Mouse (Mus musculus): ENCODE results near the gene Tmem240. TPM values are rescaled to one million over a fixed set of nuclear protein-coding genes. Genes with fewer than 3 reads are reported as not detected.
"Not testable (repeated sequence)": the region's sequence is repeated elsewhere in the genome, so short reads cannot be mapped to it uniquely, and the experiment has no call there.

Tmem240 gene
- polyA plus RNA-seq, 1 experiment from 2014 or later, result 1.4 TPM

DNA sequence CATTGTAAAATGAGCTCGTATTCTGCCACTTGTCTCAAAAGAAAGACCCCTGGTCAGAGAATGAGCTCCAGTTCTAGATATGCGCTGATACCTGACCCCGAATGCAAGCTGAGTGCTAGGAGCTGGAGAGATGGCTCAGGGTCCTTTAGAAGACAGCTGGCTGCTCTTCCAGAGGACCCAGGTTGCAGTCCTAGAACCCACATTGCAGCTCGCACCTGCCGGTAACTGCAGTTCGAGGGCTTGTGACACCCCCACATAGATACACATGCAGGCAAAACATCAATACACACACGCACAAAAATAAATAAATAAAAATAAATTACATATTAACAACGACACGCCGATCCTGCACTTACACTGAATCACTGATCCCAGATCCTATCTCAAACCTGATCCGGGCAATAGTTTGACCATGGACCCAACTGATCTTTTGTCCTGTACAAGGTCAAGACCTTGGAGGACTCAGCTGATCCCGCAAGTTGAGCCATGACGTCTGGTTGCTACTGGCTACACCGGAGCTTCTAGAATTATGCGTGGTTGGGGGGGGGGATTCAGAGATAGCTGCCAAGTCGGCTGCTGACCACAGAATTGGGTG lies 49.0 kb downstream of the Tmem240 start:
- DNase-seq (ENCODE audit: low read depth, low spot score) (no peak), ATAC-seq (no peak)
- no peaks in the 10 kb centered on the region for H3K27me3 ChIP-seq
- in situ Hi-C loops (cut with MboI; ENCODE audit: low pct_unique_long_range_greater_than_20kb), result no loop called here
- no peak for TF ChIP-seq CTCF (IDR thresholded peaks at IDR 0.05)
- CTCF ChIA-PET, result interaction anchor here (0.9 to 1.6 kb wide), 4 partner anchors 8 to 23 kb away, joined by 3 to 4 read pairs (median 4); partner anchors contain the start of genes Atad3a and Mrpl20
- POLR2A ChIA-PET, result interaction anchor here (0.7 kb wide), 1 partner anchor 8 kb away, joined by 3 read pairs; no protein-coding TSS in a partner anchor

DNA sequence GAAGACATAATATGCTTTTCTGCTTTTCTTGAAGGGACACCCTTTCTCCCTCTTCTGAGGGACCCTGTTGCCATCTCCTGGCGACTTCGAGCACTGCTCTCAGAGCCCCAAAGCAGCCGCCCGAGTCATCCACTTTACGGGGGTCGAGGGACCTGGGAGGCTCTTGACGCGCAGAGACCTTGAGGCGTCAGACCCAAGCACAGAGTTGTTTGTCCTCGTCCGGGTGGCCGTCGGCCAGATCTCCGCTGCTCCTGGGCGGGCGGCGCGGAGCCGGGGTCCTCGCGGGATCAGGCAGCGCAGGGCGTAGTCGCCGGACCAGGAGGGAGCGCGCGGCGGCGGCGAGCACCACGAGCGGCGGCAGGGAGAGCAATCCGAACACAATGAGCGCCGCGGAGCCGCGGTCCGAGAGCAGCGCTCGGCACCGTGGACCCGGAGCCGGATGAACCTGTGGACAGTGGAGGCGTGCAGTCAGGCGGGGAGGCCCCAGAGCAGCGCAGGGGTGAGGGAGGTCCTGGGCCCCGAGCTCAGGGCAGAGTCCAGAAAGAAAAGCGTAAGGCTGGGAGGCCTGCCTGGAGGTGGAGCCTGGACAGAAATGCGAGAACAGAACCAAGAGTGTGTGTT lies 49.6 kb downstream of the Tmem240 start:
- peak; percentile 81 for TF ChIP-seq CTCF (IDR thresholded peaks at IDR 0.05)
- in situ Hi-C loops (cut with MboI; ENCODE audit: low pct_unique_long_range_greater_than_20kb), result no loop called here
- CTCF ChIA-PET, result interaction anchor here (1.0 to 1.6 kb wide), 4 partner anchors 9 to 19 kb away, joined by 3 to 4 read pairs (median 4); partner anchors contain the start of gene Mrpl20
- POLR2A ChIA-PET, result interaction anchor here (0.7 kb wide), 1 partner anchor 9 kb away, joined by 3 read pairs; no protein-coding TSS in a partner anchor
- ATAC-seq (no peak), DNase-seq (ENCODE audit: low read depth, low spot score) (no peak)
- H3K27me3 ChIP-seq, result no peaks in the 10 kb centered on the region

DNA sequence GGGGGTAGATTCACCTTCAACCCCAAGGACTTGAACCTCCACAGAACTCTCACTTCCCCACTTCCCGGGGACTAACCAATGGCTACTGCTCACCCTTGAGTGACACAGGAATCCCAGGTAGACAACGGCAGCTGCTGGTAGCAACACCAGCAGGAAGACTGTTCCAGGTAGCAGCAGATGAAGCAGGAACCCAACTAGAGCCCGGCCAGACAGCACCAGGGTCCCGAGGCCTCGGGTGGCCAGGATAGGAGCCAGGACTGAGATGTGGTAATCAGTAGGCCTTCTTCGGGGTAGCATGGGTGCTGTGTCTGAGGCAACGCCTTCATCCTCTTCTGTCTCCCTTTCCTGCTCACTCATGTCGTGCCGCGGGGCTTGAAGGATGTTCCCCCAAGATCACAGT lies 50.6 kb downstream of the Tmem240 start:
- ATAC-seq, result no peak
- DNase-seq (ENCODE audit: low read depth, low spot score), result no peak
- ChIA-PET POLR2A (no interaction called here), CTCF (interaction anchor here (1.1 kb wide), 1 partner anchor 13 kb away, joined by 3 read pairs; no protein-coding TSS in a partner anchor)
- no peaks in the 10 kb centered on the region for H3K27me3 ChIP-seq
- in situ Hi-C loops (cut with MboI; ENCODE audit: low pct_unique_long_range_greater_than_20kb), result no loop called here
- TF ChIP-seq CTCF (IDR thresholded peaks at IDR 0.05), result no peak

DNA sequence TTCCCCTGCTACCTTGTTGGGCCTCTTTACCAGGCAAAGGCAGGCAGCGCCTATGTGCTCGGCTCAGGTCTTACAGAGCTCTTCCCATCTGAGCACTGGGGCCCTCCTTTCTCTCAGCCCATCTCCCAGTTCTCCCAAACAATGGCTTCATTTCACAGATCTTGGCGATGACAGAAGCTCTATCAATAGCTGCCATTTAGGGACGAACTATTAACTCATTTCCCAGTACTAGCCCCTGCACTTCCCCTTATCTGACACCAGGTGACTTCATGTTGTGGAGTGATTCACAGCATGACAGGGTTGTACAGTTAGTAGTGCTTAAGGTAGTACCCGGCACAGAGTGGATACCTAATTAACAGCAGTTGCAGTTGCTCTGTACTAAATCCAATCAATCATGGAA lies 51.2 kb downstream of the Tmem240 start, which contains the start of gene Tmem88b:
TSS of gene Tmem88b (minus strand) at position 56 of the 400 bp plus-strand sequence.
- POLR2A ChIA-PET, result no interaction called here
- TF ChIP-seq CTCF (IDR thresholded peaks at IDR 0.05), result no peak
- H3K27me3 ChIP-seq, result no peaks in the 10 kb centered on the region

DNA sequence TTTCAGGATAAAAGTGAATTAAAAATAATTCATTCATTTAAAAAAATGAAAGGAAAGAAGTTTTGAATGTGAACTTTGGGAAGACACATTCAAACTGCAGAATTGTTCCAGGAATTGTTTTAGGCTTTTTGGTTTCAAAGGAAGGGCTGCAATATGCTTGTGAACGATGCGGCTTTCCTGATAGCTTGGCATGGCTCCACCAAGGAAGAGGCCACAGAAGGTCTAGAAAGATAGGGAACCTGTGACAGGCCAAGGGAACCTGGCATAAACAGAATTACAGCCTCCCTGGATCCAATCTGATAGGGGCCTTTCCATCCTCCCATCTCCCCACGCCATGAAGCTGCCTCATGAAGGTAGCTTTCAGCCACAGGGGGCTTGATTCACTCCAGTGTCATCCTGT lies 53.7 kb downstream of the Tmem240 start:
- TF ChIP-seq CTCF (IDR thresholded peaks at IDR 0.05), result no peak
- CTCF ChIA-PET, result no interaction called here
- in situ Hi-C loops (cut with MboI; ENCODE audit: low pct_unique_long_range_greater_than_20kb), result no loop called here

More for the DNA sequence above, 51.2 kb downstream of the Tmem240 start, which contains the start of gene Tmem88b:
- ATAC-seq (no peak), DNase-seq (ENCODE audit: low read depth, low spot score) (no peak)
- CTCF ChIA-PET, result no interaction called here
- in situ Hi-C loops (cut with MboI; ENCODE audit: low pct_unique_long_range_greater_than_20kb), result no loop called here

DNA sequence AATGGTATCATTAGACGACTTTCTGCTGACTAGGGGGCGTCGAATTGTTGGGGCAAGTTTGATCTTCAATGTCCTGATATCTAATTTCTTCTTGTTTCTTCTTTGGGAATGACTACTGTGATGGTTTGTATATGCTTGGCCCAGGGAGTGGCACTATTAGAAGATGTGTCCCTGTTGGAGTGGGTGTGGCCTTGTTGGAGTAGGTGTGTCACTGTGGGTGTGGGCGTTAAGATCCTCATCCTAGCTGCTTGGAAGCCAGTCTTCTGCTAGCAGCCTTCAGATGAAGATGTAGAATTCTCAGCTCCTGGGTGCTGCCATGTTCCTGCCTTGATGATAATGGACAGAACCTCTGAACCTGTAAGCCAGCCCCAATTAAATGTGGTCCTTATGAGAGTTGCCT lies 54.2 kb downstream of the Tmem240 start:
- CTCF ChIA-PET, result not testable (repeated sequence)

More for the DNA sequence above, 53.7 kb downstream of the Tmem240 start:
- POLR2A ChIA-PET, result no interaction called here
- no peaks in the 10 kb centered on the region for H3K27me3 ChIP-seq
- no peak for DNase-seq (ENCODE audit: low read depth, low spot score)
- ATAC-seq, result no peak

DNA sequence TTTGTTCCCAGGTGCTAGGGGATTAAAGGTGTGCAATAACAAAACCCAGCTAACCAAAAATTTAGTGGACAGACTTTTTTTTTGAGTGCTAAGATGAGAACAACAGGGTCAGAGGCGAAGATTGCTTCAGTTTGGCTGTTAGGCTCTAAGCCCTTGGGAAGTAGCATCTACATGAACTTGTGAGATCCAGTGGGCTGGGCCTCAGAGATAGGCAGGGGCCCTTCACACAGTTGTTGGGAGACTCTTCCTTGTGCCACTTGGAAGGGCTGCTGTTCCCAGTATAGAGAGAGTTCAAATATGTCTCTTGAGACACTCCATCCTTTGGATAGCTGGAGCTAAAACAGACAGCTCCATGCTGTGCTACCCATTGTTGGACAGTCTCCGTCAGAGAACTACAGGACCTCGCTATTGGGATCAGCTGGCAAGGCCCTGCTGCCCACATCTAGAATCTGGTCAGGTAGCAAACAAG lies 55.5 kb downstream of the Tmem240 start, which contains the start of gene Ankrd65:
TSS of gene Ankrd65 (plus strand) at position 419 of the 469 bp plus-strand sequence.
- in situ Hi-C loops (cut with MboI; ENCODE audit: low pct_unique_long_range_greater_than_20kb), result no loop called here
- H3K27me3 ChIP-seq, result no peaks in the 10 kb centered on the region
- no peak for ATAC-seq
- ChIA-PET POLR2A (no interaction called here), CTCF (no interaction called here)
- DNase-seq (ENCODE audit: low read depth, low spot score), result no peak
- TF ChIP-seq CTCF (IDR thresholded peaks at IDR 0.05), result no peak

More for the DNA sequence above, 54.2 kb downstream of the Tmem240 start:
- H3K27me3 ChIP-seq; POLR2A ChIA-PET; ATAC-seq; in situ Hi-C loops (cut with MboI; ENCODE audit: low pct_unique_long_range_greater_than_20kb); DNase-seq (ENCODE audit: low read depth, low spot score): not testable (repeated sequence)

Other genes starting within 250 kb of the Tmem240 start
- gene Gnb1, start 243.4 kb upstream of the Tmem240 start, polyA plus RNA-seq (2021), result 287 TPM
- 87.0 TPM for gene Nadk, start 172.4 kb upstream of the Tmem240 start, polyA plus RNA-seq (2021)
- 4.0 TPM for gene Slc35e2, start 133.4 kb upstream of the Tmem240 start, polyA plus RNA-seq (2021)
- 57.8 TPM for gene Cdk11b, start 109.9 kb upstream of the Tmem240 start, polyA plus RNA-seq (2021)
- gene Gm10563, start 89.4 kb upstream of the Tmem240 start, polyA plus RNA-seq (2021), result not detected
- 4.1 TPM for gene Mmp23, start 81.4 kb upstream of the Tmem240 start, polyA plus RNA-seq (2021)
- 39.5 TPM for gene Mib2, start 65.6 kb upstream of the Tmem240 start, polyA plus RNA-seq (2021)
- 7.3 TPM for gene Fndc10, start 40.5 kb upstream of the Tmem240 start, polyA plus RNA-seq (2021)
- gene Ssu72, start 30.0 kb upstream of the Tmem240 start, polyA plus RNA-seq (2021), result 81.8 TPM
- gene Atad3a, start 26.3 kb downstream of the Tmem240 start, polyA plus RNA-seq (2021), result 53.3 TPM
- gene Vwa1, start 39.9 kb downstream of the Tmem240 start, polyA plus RNA-seq (2021), result 0.47 TPM
- 0.05 TPM for gene Tmem88b, start 51.1 kb downstream of the Tmem240 start, polyA plus RNA-seq (2021)
- gene Ankrd65, start 55.6 kb downstream of the Tmem240 start, polyA plus RNA-seq (2021), result not detected
- 124 TPM for gene Mrpl20, start 68.1 kb downstream of the Tmem240 start, polyA plus RNA-seq (2021)
- 55.5 TPM for gene Ccnl2, start 77.7 kb downstream of the Tmem240 start, polyA plus RNA-seq (2021)
- gene Aurkaip1, start 96.5 kb downstream of the Tmem240 start, polyA plus RNA-seq (2021), result 127 TPM
- gene Mxra8, start 104.9 kb downstream of the Tmem240 start, polyA plus RNA-seq (2021), result 15.4 TPM
- 83.6 TPM for gene Dvl1, start 112.6 kb downstream of the Tmem240 start, polyA plus RNA-seq (2021)
- gene Tas1r3, start 128.6 kb downstream of the Tmem240 start, polyA plus RNA-seq (2021), result 1.2 TPM
- 15.4 TPM for gene Cptp, start 134.6 kb downstream of the Tmem240 start, polyA plus RNA-seq (2021)
- gene Ints11, start 134.7 kb downstream of the Tmem240 start, polyA plus RNA-seq (2021), result 37.6 TPM
- 22.4 TPM for gene Pusl1, start 157.0 kb downstream of the Tmem240 start, polyA plus RNA-seq (2021)
- 16.7 TPM for gene Acap3, start 157.0 kb downstream of the Tmem240 start, polyA plus RNA-seq (2021)
- 60.1 TPM for gene Ube2j2, start 209.0 kb downstream of the Tmem240 start, polyA plus RNA-seq (2021)
- 0.59 TPM for gene C1qtnf12, start 227.5 kb downstream of the Tmem240 start, polyA plus RNA-seq (2021)

Measured in Patski (cell line).